ENCODE assay signal across 9 mouse cellular contexts in genomic region chr1:128405041-128405481, GRCm38 (mm10). TPM values are rescaled to one million over a fixed set of nuclear protein-coding genes. Genes with fewer than 3 reads are reported as not detected.
A peak's percentile ranks its signal among the peaks of the same experiment; 100 is the strongest.
DNase-seq lines count a peak whose midpoint lies in the region; ATAC-seq lines count a peak whose summit lies in the region.
"Had no signal": no experiment of that assay in that cellular context is flagged by ENCODE, and none has a peak within 500 bp of the region (broad histone marks: within the 10 kb centered on the region; RNA-seq: fewer than 3 reads in every experiment).

No protein-coding gene starts in this region.

- H3K36me3 ChIP-seq in forebrain, embryonic 11.5 days (ENCODE audit: control insufficient read depth, insufficient read depth, low read length): no peaks in the 10 kb centered on the region
- H3K36me3 ChIP-seq in hindbrain, embryonic 15.5 days: peaks cover 10% of the 10 kb centered on the region; the same call in 1 of the 2 replicates
- H3K36me3 ChIP-seq in neural tube, embryonic 13.5 days: peaks cover 13% of the 10 kb centered on the region; the same call in 1 of the 2 replicates

- intact Hi-C loops in left cerebral cortex, postnatal 4 days (cut with DNase I): loop anchor here (10.0 kb wide), 1 partner anchor 190 kb away; the partner anchor contains the start of gene Cxcr4
- intact Hi-C loops in left cerebral cortex, postnatal 36 days (cut with DNase I): no loop called here

- no peak overlapping the region for H3K4me2 ChIP-seq in forebrain, embryonic 11.5 days (ENCODE audit: low read depth, low read length, severe bottlenecking)
- H3K4me2 ChIP-seq in hindbrain, embryonic 15.5 days: no peak overlapping the region
- H3K4me2 ChIP-seq in neural tube, embryonic 13.5 days: no peak overlapping the region
- H3K4me2 ChIP-seq: liver, embryonic 13.5 days had no signal

- WGBS in forebrain, embryonic 11.5 days: 18% methylated on average over 2 of the region's 2 CpGs
- 14% methylated on average over 2 of the region's 2 CpGs for WGBS in hindbrain, embryonic 15.5 days
- 8% methylated on average over 2 of the region's 2 CpGs for WGBS in neural tube, embryonic 13.5 days

- H3K27me3 ChIP-seq in forebrain, embryonic 11.5 days (ENCODE audit: control insufficient read depth, insufficient read depth, low read length): no peaks in the 10 kb centered on the region
- H3K27me3 ChIP-seq in hindbrain, embryonic 15.5 days: no peaks in the 10 kb centered on the region
- no peaks in the 10 kb centered on the region for H3K27me3 ChIP-seq in neural tube, embryonic 13.5 days
- H3K27me3 ChIP-seq: liver, embryonic 13.5 days had no signal

- no peak overlapping the region for H3K9ac ChIP-seq in forebrain, embryonic 11.5 days (ENCODE audit: low read length)
- H3K9ac ChIP-seq in hindbrain, embryonic 15.5 days: no peak overlapping the region
- H3K9ac ChIP-seq in neural tube, embryonic 13.5 days: no peak overlapping the region
- H3K9ac ChIP-seq: liver, embryonic 13.5 days had no signal

- ATAC-seq in forebrain, embryonic 11.5 days (replicated peaks; ENCODE audit: low FRiP score): peak; percentile 81
- ATAC-seq in hindbrain, embryonic 15.5 days (ENCODE audit: low FRiP score, low read depth): peak; percentile 92
- peak; percentile 95 for ATAC-seq in neural tube, embryonic 13.5 days (ENCODE audit: low read depth)

- H3K4me1 ChIP-seq in forebrain, embryonic 11.5 days (replicated peaks; ENCODE audit: control insufficient read depth, insufficient read depth, low read length): peaks cover 5% of the 10 kb centered on the region; the same call in 1 of the 2 replicates
- H3K4me1 ChIP-seq in hindbrain, embryonic 15.5 days (replicated peaks): peaks cover 13% of the 10 kb centered on the region; the same call in 1 of the 2 replicates
- peaks cover 29% of the 10 kb centered on the region for H3K4me1 ChIP-seq in neural tube, embryonic 13.5 days (replicated peaks)

- peak overlapping the region; percentile 37 for H3K27ac ChIP-seq in forebrain, embryonic 11.5 days (ENCODE audit: low read depth, low read length)
- peak overlapping the region; percentile 39; the same call in 1 of the 2 replicates for H3K27ac ChIP-seq in hindbrain, embryonic 15.5 days (replicated peaks)
- peak overlapping the region; percentile 69 for H3K27ac ChIP-seq in neural tube, embryonic 13.5 days (replicated peaks)
- H3K27ac ChIP-seq: liver, embryonic 13.5 days had no signal

- H3K4me3 ChIP-seq in forebrain, embryonic 11.5 days (ENCODE audit: low read depth, low read length): no peak overlapping the region
- no peak overlapping the region for H3K4me3 ChIP-seq in hindbrain, embryonic 15.5 days
- no peak overlapping the region for H3K4me3 ChIP-seq in neural tube, embryonic 13.5 days
- H3K4me3 ChIP-seq: liver, embryonic 13.5 days had no signal

- no peaks in the 10 kb centered on the region for H3K9me3 ChIP-seq in forebrain, embryonic 11.5 days (ENCODE audit: control insufficient read depth, low read length)
- no peaks in the 10 kb centered on the region for H3K9me3 ChIP-seq in hindbrain, embryonic 15.5 days
- H3K9me3 ChIP-seq in neural tube, embryonic 13.5 days: no peaks in the 10 kb centered on the region
- H3K9me3 ChIP-seq: liver, embryonic 13.5 days had no signal

- DNase-seq in left cerebral cortex, postnatal 4 days: peak; percentile 50
- DNase-seq in left cerebral cortex, postnatal 36 days (ENCODE audit: low spot score in 2 of 2): no peak
- no peak for DNase-seq in forebrain, embryonic 11.5 days (ENCODE audit: low spot score)
- DNase-seq in adrenal gland, postnatal 10 days: no peak
- DNase-seq in urinary bladder, adult 18-20 months (ENCODE audit: low spot score in 2 of 2): no peak
- DNase-seq: kidney, adult 8-10 months; liver, embryonic 13.5 days had no signal

RNA-seq across cellular contexts. Expression of gene Dars, which starts 12.1 kb away (rescaled TPM):
- 10 to 100 TPM; 72.5 to 73.8 TPM for total RNA-seq in left cerebral cortex, postnatal 4 days (2021)
- 10 to 100 TPM; 50.2 to 50.3 TPM for total RNA-seq in left cerebral cortex, postnatal 36 days (2021)
- polyA plus RNA-seq in forebrain, embryonic 11.5 days (2014; fragmentation: Nextera tagmentation; extraction: Ambion mirVana): 116 and 130 TPM in 2 replicates
- polyA plus RNA-seq in hindbrain, embryonic 15.5 days (2015; fragmentation: Nextera tagmentation; extraction: Ambion mirVana): 137 and 139 TPM in 2 replicates
- 159 and 162 TPM in 2 replicates for polyA plus RNA-seq in neural tube, embryonic 13.5 days (2015; fragmentation: Nextera tagmentation; extraction: Ambion mirVana)
- total RNA-seq in adrenal gland, postnatal 10 days (2021): 10 to 100 TPM; 81.5 to 92.3 TPM

RNA-seq across cellular contexts. Expression of gene Mcm6, which starts 45.6 kb away (rescaled TPM):
- 10 to 100 TPM; 24.0 to 26.0 TPM for total RNA-seq in left cerebral cortex, postnatal 4 days (2021)
- total RNA-seq in left cerebral cortex, postnatal 36 days (2021): 1 to 10 TPM; 5.3 to 6.2 TPM
- 343 and 344 TPM in 2 replicates for polyA plus RNA-seq in forebrain, embryonic 11.5 days (2014; fragmentation: Nextera tagmentation; extraction: Ambion mirVana)
- polyA plus RNA-seq in hindbrain, embryonic 15.5 days (2015; fragmentation: Nextera tagmentation; extraction: Ambion mirVana): 74.1 and 75.5 TPM in 2 replicates
- 66.4 and 74.4 TPM in 2 replicates for polyA plus RNA-seq in neural tube, embryonic 13.5 days (2015; fragmentation: Nextera tagmentation; extraction: Ambion mirVana)
- 10 to 100 TPM; 50.0 to 66.8 TPM for total RNA-seq in adrenal gland, postnatal 10 days (2021)
